Mouse (Mus musculus) cortical plate, adult 2 months (tissue): ENCODE data around the gene Slc9a7. TPM values are rescaled to one million over a fixed set of nuclear protein-coding genes. Genes with fewer than 3 reads are reported as not detected.

Experiments used
- H3K27ac ChIP-seq: fragments of 200-500 bp; 2 replicates; pipeline ENCODE4 v1.5.1; 2012; ENCODE audit warnings: low read length, control low read depth, inconsistent platforms; ENCODE audit not compliant: insufficient read depth
- H3K4me1 ChIP-seq: fragments of 200-500 bp; 2 replicates; pipeline ENCODE4 v1.6.1; 2011; ENCODE audit warnings: low read length; ENCODE audit not compliant: control insufficient read depth, insufficient read depth
- H3K4me3 ChIP-seq: fragments of 200-500 bp; 2 replicates; pipeline ENCODE4 v1.5.1; 2011; ENCODE audit warnings: mild to moderate bottlenecking, low read length, control low read depth; ENCODE audit not compliant: insufficient read depth
- CTCF ChIP-seq: fragments of 200-500 bp; IDR thresholded peaks from 2 replicates; pipeline ENCODE4 v1.5.1; 2011; ENCODE audit warnings: mild to moderate bottlenecking, control low read depth, low read length; ENCODE audit not compliant: insufficient read depth; ENCODE audit errors: extremely low read depth
- POLR2A ChIP-seq: fragments of 200-500 bp; IDR thresholded peaks from 2 replicates; pipeline ENCODE4 v1.6.1; 2011; ENCODE audit warnings: mild to moderate bottlenecking, low read length, control low read depth; ENCODE audit not compliant: insufficient read depth; ENCODE audit errors: extremely low read depth
- polyA plus RNA-seq: library from polyadenylated mRNA; depleted of rRNA; stranded (reverse); fragments of >200 nt; gene quantifications from 2 replicates; pipeline ENCODE4 v1.2.3, GENCODE M21; 2012

Gene Slc9a7
- polyA plus RNA-seq, 1 experiment = 13.7 TPM

DNA sequence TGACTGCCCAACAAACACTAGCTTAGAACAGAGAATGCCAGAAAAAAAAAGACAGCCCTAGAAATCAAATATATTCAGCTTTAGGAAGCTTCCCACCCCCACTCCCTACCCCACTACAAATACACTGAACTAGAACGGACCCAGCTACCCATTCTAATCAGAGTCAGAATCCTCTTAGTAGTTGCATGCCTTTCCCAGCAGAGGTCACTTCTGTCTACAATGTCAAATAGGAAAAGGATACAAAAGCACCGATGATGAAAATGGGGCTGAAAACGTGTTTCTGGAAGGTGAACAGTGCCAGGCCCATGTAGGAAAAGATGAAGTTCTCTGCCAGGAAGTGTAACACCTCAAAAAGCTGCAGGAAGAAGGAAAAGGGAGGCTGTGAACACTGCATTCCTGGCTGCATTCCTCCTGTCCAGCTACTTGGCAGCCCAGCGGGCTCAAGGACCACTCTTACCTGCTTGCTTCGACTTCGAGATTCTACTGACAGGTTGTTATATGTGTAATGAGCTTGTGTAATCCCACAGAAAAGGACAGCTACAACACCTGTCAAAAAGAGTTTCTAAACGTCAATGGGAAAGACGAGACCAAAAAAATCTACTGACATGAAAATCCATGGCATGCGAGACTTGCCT, 129.8 kb downstream of the Slc9a7 start:
- no peak overlapping the region for H3K27ac ChIP-seq
- TF ChIP-seq POLR2A (no peak), CTCF (no peak)
- no peaks in the 10 kb centered on the region; the same call in 1 of the 2 replicates for H3K4me1 ChIP-seq
- no peak overlapping the region for H3K4me3 ChIP-seq

- no peak overlapping the region for H3K4me3 ChIP-seq
- TF ChIP-seq POLR2A = no peak
- H3K4me1 ChIP-seq = no peaks in the 10 kb centered on the region; the same call in 1 of the 2 replicates
- H3K27ac ChIP-seq = no peak overlapping the region
These were observed 131.3 kb downstream of the Slc9a7 start for GRCm38 (mm10) chrX:20160301-20160700.

- TF ChIP-seq CTCF = peak; percentile 18; the same call in 1 of the 2 replicates
- TF ChIP-seq POLR2A = no peak
- Histone ChIP-seq H3K4me3 (no peak overlapping the region), H3K4me1 (no peaks in the 10 kb centered on the region; the same call in 1 of the 2 replicates), H3K27ac (no peak overlapping the region)
These were observed 134.1 kb downstream of the Slc9a7 start for GRCm38 (mm10) chrX:20157519-20157918.

- H3K27ac ChIP-seq = no peak overlapping the region
- TF ChIP-seq POLR2A (no peak), CTCF (no peak)
These were observed 162.1 kb downstream of the Slc9a7 start for GRCm38 (mm10) chrX:20129466-20129865.

GRCm38 (mm10) chrX:20128951-20129350, 162.7 kb downstream of the Slc9a7 start:
- no peak for TF ChIP-seq POLR2A
- TF ChIP-seq CTCF = no peak
- H3K4me3 ChIP-seq = no peak overlapping the region

More at GRCm38 (mm10) chrX:20129466-20129865, 162.1 kb downstream of the Slc9a7 start:
- H3K4me3 ChIP-seq = no peak overlapping the region
- no peaks in the 10 kb centered on the region for H3K4me1 ChIP-seq

DNA sequence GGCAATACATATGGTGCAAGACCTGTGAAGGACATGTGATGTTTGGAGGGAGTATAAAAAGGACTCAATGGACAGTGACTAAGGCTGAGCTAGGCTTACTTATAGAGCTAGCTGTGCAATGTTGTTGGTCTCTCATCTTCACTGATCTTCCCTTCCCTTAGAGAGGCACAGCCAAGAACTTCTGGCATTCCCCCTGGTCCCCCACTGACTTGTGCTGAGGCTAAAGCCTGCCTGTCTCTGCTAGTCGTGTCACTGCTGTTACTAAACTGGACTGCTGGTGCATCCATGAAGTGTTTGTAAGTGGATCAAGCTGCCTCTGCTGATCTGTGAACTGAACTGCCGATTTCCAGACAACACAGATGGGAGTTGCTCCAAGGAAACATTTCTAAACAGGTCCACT, 166.1 kb downstream of the Slc9a7 start:
- no peak overlapping the region for H3K4me3 ChIP-seq
- TF ChIP-seq CTCF = no peak
- TF ChIP-seq POLR2A = no peak
- no peak overlapping the region for H3K27ac ChIP-seq
- H3K4me1 ChIP-seq = no peaks in the 10 kb centered on the region

More at GRCm38 (mm10) chrX:20128951-20129350, 162.7 kb downstream of the Slc9a7 start:
- Histone ChIP-seq H3K4me1 (no peaks in the 10 kb centered on the region), H3K27ac (no peak overlapping the region)

DNA sequence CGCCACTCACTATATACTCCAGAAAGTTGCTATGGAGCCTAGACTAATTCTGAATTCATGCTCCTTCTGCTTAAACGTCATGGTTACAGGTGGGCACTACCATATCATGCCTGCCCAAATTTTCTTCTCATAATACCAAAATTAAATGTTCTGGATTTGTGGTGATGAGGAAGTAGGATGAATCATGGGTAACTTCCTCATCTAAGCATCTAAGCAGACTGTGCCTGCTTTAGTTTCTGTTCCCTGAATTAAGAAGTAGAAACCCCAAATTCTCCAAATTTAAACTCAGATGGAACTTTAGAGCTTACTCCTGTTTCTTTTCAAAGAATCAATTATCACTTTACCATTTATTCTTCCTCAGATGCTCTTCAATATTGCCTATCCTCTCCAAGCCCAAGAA, 173.9 kb downstream of the Slc9a7 start:
- Histone ChIP-seq H3K4me1 (no peaks in the 10 kb centered on the region), H3K27ac (no peak overlapping the region), H3K4me3 (no peak overlapping the region)
- TF ChIP-seq CTCF = no peak
- no peak for TF ChIP-seq POLR2A

DNA sequence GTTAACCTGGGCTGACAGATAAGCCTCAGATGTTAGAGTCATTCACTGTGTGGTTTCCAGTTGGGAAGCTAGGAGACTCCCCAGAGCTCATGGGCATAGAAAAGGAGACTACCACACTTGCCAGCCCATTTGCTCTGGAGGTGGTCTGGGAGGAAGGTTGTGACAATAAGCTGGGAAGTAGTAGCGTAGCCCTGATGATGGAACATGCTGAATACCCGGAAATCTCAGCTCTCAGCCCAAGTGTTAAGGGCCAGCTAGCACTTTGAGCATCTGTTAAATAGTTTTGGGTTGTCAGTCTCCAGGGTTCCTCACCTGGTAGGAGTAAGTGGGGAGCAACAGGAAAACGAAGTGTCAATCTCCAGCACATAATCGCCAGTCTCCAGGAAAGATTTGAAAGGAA, 221.4 kb downstream of the Slc9a7 start:
- Histone ChIP-seq H3K4me3 (no peak overlapping the region), H3K4me1 (no peaks in the 10 kb centered on the region), H3K27ac (no peak overlapping the region)
- TF ChIP-seq POLR2A = no peak
- no peak for TF ChIP-seq CTCF

DNA sequence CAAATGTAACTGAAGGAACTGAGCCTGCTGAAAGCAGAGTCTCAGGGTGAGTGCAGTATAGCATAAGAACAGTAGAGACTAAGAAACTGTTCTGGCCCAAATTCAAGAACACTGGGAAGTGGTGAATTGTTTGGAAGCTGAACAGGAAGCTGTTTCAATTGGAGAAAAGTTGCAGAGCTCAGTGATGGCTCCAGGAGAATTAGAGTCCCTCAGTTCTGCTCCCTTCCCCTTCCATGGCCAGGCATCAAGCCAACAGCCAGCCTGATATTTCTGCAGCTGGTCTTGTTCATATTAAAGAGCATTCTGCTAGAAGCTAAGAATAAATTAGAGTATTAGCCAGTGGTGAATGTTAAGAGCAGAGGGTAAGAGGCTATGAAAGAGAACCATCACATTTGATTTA, 225.0 kb downstream of the Slc9a7 start:
- H3K4me3 ChIP-seq = no peak overlapping the region
- H3K27ac ChIP-seq = no peak overlapping the region
- H3K4me1 ChIP-seq = no peaks in the 10 kb centered on the region
- TF ChIP-seq CTCF (no peak), POLR2A (no peak)

DNA sequence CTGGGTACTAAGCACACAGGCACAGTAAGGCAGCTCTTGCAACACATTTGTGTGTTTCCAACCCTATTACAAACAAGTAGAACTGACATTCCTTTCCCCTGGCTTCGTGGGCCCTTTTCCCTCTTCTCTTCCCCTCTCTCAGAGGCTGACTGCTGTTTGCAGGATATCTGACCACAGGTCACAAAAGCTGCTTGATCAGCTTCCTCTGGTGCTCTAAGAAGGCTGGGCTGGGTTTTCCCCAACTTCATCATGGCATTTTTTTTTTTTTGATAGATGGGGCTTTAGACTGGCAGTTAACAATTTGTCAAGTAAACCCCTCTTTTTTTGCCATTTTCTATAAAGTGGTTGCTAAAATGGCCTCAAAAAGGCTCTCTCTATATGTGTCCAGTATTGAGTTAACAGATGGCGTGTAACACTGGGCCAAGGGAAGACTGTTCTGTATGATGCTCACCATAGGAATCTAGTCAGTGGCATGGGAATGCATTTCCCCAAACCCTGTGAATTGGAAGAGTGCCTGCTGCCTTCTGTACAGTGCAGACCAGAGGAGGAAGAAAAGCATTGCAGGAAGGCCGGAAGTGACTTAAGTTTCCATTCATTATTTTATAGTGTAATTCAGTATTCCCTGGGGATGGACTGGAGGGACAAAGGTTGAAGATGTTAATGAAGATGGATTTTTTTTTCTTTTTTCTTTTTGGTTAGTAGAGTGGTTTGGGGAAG, 229.7 kb downstream of the Slc9a7 start:
- no peak for TF ChIP-seq CTCF
- Histone ChIP-seq H3K27ac (no peak overlapping the region), H3K4me3 (no peak overlapping the region), H3K4me1 (no peaks in the 10 kb centered on the region)
